Mouse (Mus musculus) natural killer cell, adult 2 months (primary cell): ENCODE results near the gene Psme1.

ENCODE experiments used
- DNase-seq, 2 experiments: peaks; one replicate each; pipeline ENCODE4 v3.0.0; 2022; ENCODE audit warnings: low spot score in 2 of 2

The Psme1 gene

DNA sequence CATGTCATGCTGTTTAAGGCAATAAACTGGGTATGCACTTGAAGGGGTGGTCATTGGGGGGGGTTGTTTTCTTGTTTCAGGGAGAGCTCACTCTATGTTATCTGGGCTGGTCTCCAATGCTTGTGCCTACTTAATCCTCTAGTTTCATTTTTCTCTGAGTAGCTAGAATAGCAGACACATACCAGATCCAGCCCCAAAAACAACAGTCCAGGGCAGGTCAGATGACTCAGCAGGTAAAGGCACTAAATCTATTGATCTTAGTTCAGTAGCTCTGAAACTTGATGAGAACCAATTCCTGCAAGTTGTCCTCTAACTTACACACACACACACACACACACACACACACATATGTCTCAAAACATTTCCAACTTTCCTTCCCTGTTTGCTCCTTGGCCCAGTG lies 6.2 kb upstream of the Psme1 start:
- DNase-seq, result no peak

DNA sequence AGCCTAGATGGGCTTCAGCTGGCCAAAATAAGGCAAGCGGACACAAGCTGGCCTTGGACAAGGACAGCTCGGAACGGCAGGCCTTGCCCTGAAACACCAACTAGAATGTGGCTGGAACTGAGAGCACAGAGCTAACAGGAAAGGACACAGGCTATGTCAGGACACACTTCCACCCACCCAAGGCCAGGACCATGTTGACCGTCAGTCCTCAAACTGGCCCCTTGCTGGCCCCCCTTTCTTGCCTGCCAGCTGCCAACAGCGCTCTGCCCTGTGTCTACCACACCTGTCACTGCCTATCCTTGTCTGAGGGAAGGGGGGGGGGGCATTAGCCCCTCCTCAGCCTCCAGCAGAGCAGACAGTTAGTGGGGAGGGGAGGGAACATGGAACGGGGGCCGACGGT lies 2.6 kb upstream of the Psme1 start, which contains the start of gene Fitm1:
Gene Fitm1, plus strand, starts transcription at position 316 of the 400 bp plus-strand sequence.
- DNase-seq, result no peak

DNA sequence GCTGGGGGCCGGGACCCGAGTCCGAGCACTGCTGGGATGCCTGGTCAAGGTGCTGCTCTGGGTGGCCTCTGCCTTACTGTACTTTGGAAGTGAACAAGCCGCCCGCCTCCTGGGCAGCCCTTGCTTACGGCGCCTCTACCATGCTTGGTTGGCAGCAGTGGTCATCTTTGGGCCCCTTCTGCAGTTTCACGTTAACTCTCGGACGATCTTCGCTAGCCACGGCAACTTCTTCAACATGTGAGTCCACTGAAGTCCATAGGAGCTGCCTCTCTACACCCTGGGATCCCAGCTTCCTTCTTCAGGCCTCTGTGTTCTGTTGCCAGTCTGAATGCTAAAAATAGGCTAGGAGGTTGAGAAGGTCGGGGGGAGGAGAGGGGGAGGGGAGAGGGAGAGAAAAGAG lies 2.2 kb upstream of the Psme1 start:
- DNase-seq, result no peak

DNA sequence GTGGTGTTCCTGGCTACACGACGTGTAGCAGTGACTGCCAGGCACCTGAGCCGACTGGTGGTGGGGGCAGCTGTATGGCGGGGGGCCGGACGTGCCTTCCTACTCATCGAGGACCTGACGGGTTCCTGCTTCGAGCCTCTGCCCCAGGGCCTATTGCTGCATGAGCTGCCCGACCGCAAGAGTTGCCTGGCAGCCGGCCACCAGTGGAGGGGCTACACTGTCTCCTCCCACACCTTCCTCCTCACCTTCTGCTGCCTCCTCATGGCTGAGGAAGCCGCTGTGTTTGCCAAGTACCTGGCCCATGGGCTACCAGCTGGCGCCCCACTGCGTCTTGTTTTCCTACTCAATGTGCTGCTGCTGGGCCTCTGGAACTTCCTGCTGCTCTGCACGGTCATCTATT lies 1.5 kb upstream of the Psme1 start:
- peak in 1 of 2 experiments; percentile 35 for DNase-seq

- DNase-seq, result peak; percentile 54
Observed at GRCm38 (mm10) chr14:55578668-55579269, 846 bp downstream of the Psme1 start.

DNA sequence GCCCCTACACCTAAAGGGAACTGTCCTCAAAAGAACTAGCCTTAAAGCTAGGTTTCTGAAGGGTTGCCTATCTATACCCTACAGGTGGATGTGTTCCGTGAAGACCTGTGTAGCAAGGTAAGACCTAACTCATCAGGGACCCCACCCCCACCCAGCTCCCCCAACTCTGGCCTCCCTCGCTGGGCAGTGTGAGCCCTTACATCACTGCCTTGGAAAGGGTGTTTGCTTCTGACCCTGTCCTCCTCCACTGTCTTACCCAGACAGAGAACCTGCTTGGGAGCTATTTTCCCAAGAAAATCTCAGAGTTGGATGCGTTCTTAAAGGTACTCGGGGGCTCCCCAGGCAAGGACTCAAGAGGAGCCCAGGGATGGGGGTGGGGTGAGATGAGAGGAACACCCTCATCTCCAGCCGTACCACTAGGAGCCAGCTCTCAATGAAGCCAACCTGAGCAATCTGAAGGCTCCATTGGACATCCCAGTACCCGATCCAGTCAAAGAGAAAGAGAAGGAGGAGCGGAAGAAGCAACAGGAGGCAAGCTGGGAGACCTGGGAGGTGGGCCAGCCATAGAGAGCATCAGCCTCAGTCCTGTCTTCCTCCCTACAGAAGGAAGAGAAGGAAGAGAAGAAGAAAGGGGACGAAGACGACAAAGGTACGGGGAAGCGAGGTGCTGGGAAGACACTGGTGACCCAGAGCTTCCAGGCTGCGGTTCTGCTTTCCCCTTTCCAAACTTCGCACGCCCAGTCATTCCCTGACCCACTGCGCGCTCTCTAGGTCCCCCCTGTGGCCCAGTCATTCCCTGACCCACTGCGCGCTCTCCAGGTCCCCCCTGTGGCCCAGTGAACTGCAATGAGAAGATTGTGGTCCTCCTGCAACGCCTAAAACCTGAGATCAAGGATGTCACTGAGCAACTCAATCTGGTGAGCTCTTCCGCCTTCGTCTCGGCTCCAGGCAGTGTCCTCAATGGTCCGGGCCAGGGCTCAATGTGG lies 1.9 kb downstream of the Psme1 start:
- DNase-seq, result no peak

- no peak for DNase-seq
Observed at GRCm38 (mm10) chr14:55580731-55581130, 2.8 kb downstream of the Psme1 start.

- no peak for DNase-seq
Observed at GRCm38 (mm10) chr14:55581981-55582681, 4.2 kb downstream of the Psme1 start.

DNA sequence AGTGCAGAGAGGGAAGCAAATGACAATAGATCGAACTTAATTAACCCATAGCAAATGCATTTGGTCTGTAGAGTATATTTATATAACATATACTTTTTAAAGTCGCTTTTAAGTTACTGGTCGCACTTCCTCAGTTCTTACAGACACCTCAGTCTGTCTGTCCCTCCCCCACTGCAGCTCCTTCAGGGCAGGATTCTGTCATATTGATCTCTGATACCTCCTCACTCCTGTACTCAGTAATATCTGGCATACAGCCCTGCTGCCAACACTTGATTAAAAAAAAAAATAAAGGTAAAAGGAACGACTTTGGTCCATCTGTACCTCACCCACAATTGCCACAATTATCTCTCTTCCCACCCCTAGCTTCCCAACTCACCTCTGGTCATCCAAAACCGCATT lies 6.4 kb downstream of the Psme1 start:
- no peak for DNase-seq

DNA sequence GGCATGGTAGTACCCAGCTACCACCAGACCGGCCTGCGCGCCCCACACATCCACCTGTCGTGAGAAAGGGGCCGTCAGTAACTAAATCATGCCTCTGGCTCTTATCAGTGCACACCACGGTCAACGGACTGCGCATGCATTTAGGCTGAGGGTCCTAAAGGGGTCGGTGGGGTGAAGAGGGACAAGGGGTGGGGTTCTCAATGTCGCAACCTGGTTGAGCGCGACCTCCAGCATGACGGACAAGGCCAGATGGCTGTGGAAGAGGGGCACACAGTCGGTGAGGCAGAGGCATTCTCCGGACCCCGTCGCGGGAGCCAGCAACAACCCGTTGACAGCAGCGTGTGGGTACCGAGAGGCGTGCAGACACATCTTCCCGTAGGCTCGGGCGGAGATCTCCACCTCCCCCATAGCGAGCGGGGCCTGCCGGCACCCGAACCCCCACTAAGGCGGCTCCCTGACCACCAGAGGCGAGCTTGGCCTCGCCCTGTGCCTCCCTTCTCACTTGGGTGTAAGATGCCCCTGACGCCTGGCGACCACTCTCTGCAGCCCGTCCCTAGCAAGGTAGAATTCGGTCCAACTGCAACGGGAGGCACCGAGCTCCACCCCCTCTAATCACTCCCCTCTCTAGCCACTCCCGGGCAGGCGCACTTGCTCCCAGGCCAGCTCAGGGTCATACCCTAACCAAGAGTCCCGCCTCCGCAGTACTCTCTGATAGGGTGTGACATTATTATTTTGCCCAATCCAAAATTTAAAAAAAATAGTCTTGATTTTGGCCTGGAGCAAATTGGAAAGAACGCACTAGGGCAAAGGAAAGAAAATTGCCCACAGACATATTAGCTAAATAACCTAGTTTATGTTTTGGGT lies 7.0 kb downstream of the Psme1 start, which contains the start of gene Emc9:
Gene Emc9, minus strand, starts transcription at position 601 of the 864 bp plus-strand sequence.
- peak; percentile 71 to 73 for DNase-seq

DNA sequence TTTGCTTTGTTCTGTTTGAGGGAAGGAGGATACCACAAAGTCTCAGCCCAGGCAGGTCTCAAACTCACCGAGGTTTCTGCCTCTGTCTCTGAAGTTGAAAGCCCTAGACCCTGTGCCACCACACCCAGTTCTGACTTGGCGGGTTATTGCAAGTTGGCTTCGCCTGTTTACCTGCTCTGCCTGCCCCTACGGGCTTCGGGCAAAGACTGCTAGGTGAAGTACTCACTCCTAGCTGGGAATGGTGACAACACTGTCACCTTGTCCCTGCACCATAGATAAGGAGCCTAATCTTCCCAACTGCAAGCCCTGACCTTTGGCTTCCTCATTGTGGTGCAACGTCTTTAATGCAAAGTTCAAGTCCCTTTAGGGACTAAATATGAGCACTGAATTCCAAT lies 7.6 kb downstream of the Psme1 start:
- no peak for DNase-seq

- no peak for DNase-seq
Observed at GRCm38 (mm10) chr14:55586149-55586548, 8.2 kb downstream of the Psme1 start.

DNA sequence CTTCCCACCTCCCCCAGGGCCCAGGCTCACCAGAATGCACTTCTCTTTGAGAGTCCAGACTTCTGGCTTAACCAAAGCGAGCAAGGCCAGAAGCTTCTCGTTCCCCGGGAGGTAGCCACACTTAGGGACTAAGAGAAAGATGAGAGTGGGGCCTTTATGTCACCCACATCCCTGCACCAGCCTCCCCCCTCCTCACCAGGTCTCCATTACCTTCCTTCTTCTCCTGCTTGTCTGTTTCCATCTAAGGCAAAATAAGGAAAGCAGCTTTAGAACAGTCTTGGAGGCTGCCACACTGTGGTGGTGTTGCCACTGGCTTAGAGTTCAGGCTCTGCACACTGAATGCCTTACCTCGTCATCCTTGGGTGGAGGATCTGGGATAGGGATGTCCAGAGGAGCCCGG lies 11.3 kb downstream of the Psme1 start:
- no peak for DNase-seq

- peak in 1 of 2 experiments; percentile 30 for DNase-seq
Observed at GRCm38 (mm10) chr14:55589771-55590448, 12.0 kb downstream of the Psme1 start.

DNA sequence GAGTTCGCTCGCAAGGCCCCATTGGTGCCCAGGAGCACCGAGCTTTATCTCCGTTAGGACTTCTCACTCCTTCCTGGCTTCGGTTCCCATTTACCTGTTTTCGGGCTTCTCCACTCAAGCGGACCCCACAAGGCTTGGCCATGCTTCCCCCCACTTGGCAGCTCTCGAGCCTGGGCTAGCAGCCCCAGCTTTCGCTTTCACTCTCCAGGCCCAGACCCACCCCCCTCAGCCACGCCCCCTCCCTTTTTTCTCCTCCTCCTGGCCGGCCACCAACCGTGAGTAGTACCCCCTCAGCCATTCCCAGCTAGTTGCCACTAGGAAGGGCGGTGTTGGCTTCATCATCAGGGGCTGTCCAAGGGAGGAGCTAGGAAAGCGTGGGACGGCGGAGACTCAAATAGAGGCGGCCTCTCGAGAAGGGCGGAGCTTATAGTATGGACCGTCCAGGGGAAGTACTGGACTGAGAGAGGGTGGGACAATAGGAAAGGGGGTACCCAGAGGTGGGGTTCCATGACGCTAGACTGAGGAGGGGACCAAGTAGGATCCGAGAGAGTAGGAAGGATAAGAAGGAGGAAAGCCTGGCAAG lies 12.9 kb downstream of the Psme1 start, which contains the start of gene Psme2:
Gene Psme2, minus strand, starts transcription at position 366 of the 583 bp plus-strand sequence.
- DNase-seq, result peak; percentile 82 to 85

GRCm38 (mm10) chr14:55591331-55591891 lies 13.5 kb downstream of the Psme1 start, which contains the start of gene Rnf31:
Gene Rnf31 (plus strand): TSS chr14:55591708.
- peak; percentile 78 for DNase-seq

DNA sequence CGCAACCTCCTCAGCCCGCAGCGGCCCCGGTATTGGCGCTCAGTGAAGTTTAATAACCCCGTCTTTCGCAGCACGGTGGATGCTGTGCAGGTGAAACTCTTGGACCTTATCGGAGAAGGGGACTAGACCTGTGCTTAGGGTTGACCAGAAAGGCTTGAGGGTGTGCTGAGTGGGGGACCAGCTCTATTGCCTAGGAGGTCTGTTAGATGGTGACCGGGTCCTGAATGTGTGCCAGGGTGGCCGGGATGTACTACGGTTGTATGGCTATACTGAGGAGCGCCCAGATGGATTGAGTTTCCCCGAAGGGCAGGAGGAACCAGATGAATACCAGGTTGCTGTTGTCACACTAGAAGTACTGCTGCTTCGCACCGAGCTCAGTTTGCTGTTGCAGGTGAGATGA lies 14.3 kb downstream of the Psme1 start:
- no peak for DNase-seq

- DNase-seq, result no peak
Observed at GRCm38 (mm10) chr14:55596036-55596690, 18.2 kb downstream of the Psme1 start.
